Mouse (Mus musculus): ENCODE measurements around the gene Rfng. TPM values are rescaled to one million over a fixed set of nuclear protein-coding genes. Genes with fewer than 3 reads are reported as not detected.
"Not testable (repeated sequence)": the region's sequence is repeated elsewhere in the genome, so short reads cannot be mapped to it uniquely, and the experiment has no call there.

The Rfng gene
- total and polyA plus RNA-seq, 3 experiments = 3.8 to 17.6 (median 10.0) TPM

DNA sequence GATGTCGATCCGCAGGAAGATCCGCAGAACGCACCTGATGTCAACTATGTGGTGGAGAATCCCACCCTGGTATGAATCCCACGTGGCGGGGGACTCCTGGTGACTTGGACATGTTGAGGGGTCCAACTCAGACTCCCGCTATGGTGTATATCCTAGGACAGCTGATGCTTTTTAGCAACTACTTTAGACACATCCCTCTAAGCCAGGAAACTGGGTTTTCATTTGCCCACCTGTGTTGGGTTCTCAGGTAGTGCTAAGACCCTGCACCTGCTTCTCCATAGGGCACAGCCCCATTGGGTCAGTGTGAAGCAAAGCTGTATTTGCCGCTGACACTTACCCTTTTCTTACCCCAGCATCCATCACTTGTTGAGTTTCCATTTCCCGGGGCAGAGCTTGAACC, 1.1 kb upstream of the Rfng start:
- DNase-seq (ENCODE audit: extremely low read depth) = no peak
- dilution Hi-C loops (cut with MboI; ENCODE audit: extremely low pct_ligation_motif_present, extremely low pct_unique_long_range_greater_than_20kb, low sequenced_read_pairs) = no loop called here
- Histone ChIP-seq H3K4me2 (ENCODE audit: insufficient read depth, low read depth, poor library complexity, severe bottlenecking) (peak overlapping the region; percentile 52), H3K4me3 (replicated peaks in 1 of 3; ENCODE audit: low read depth in 2 of 3, low read length in 2 of 3, poor library complexity in 1 of 3) (peak overlapping the region; percentile 79 to 91 (median 84)), H3K4me1 (ENCODE audit: control insufficient read depth in 1 of 2, insufficient read depth in 2 of 2) (peaks cover 10 to 30% of the 10 kb centered on the region in 2 experiments), H3K9ac (ENCODE audit: insufficient read depth, low read depth) (peak overlapping the region; percentile 77), H3K36me3 (replicated peaks in 1 of 2; ENCODE audit: control insufficient read depth in 1 of 2, insufficient read depth in 1 of 2, low read length in 1 of 2) (peaks cover 54 to 72% of the 10 kb centered on the region in 2 experiments), H3K79me2 (replicated peaks; ENCODE audit: control insufficient read depth, extremely low read depth, insufficient read depth, poor library complexity, severe bottlenecking) (peaks cover 13% of the 10 kb centered on the region), H3K9me3 (replicated peaks; ENCODE audit: low read length) (no peaks in the 10 kb centered on the region), H3K27me3 (replicated peaks) (no peaks in the 10 kb centered on the region), H3K27ac (ENCODE audit: insufficient read depth, low read depth) (peak overlapping the region; percentile 2; the same call in 1 of the 2 replicates)
- TF ChIP-seq MYC (IDR thresholded peaks at IDR 0.05; ENCODE audit: low read depth, low read length) = 0 out of 2 replicates have a peak, but pooled peaks have one; percentile 46
- 0 out of 2 replicates have a peak, but pooled peaks have one; percentile 23 for TF ChIP-seq SIN3A (IDR thresholded peaks at IDR 0.05; ENCODE audit: low read length)
- peak; percentile 42; the same call in 1 of the 2 replicates for TF ChIP-seq MAX (IDR thresholded peaks at IDR 0.05; ENCODE audit: low read length)
- TF ChIP-seq NELFE (IDR thresholded peaks at IDR 0.05; ENCODE audit: low read depth, low read length) = no peak
- in situ Hi-C loops (cut with MboI; ENCODE audit: low pct_ligation_motif_present, low pct_unique_long_range_greater_than_20kb, low sequenced_read_pairs) = no loop called here

DNA sequence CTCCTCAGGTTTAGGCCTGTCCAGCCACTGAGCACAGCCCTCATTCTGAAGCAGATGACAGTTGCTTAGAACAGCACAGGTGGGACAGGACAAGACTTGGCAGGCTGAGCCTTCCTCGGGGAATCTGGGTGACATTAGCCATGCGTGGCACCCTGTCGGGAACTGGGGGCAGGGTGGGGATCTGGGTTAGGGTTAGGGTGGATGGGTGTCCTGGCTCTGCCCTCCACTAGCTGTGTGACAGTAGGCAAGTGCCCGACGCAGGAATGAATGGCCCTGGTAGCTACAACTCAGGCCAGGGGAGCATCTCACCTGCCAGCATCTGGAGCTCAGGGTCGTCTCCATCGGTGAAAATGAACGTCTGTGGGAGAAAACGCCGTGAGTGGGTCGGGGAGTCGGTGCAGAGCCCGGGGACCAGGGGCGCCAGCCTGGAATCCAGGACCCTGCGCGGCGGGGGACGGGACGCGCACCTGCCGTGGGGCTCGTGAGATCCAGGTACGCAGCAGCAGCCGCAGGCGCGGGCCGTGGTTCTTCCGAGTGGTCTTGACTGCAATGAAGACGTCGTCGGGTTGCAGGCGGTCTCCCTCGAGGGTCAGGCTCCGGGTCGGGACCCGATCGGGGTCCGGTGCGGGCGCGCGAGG, 462 bp downstream of the Rfng start:
- H3K36me3 ChIP-seq (replicated peaks in 1 of 2; ENCODE audit: control insufficient read depth in 1 of 2, insufficient read depth in 1 of 2, low read length in 1 of 2) = peaks cover 40 to 65% of the 10 kb centered on the region in 2 experiments
- H3K4me3 ChIP-seq (replicated peaks in 1 of 3; ENCODE audit: low read depth in 2 of 3, low read length in 2 of 3, poor library complexity in 1 of 3) = peak overlapping the region; percentile 71 to 91 (median 79)
- peak overlapping the region; percentile 77 for H3K9ac ChIP-seq (ENCODE audit: insufficient read depth, low read depth)
- no peaks in the 10 kb centered on the region for H3K9me3 ChIP-seq (replicated peaks; ENCODE audit: low read length)
- peaks cover 13% of the 10 kb centered on the region for H3K79me2 ChIP-seq (replicated peaks; ENCODE audit: control insufficient read depth, extremely low read depth, insufficient read depth, poor library complexity, severe bottlenecking)
- TF ChIP-seq IRF4 (IDR thresholded peaks at IDR 0.05; ENCODE audit: low read depth, low read length) (no peak), ZMIZ1 (IDR thresholded peaks at IDR 0.05; ENCODE audit: low read depth, low read length) (no peak), TCF12 (IDR thresholded peaks at IDR 0.05; ENCODE audit: low read depth, low read length) (no peak), SIN3A (IDR thresholded peaks at IDR 0.05; ENCODE audit: low read length) (no peak), USF2 (conservative IDR thresholded peaks at IDR 0.05; ENCODE audit: low read depth, low read length) (no peak), JUND (conservative IDR thresholded peaks at IDR 0.05; ENCODE audit: low read depth, low read length) (no peak), ETS1 (conservative IDR thresholded peaks at IDR 0.05; ENCODE audit: low read depth, low read length) (no peak), MAZ (IDR thresholded peaks at IDR 0.05; ENCODE audit: low read depth, low read length) (no peak), KAT2A (IDR thresholded peaks at IDR 0.05; ENCODE audit: insufficient replicate concordance, low read length) (no peak), MXI1 (IDR thresholded peaks at IDR 0.05; ENCODE audit: low read depth, low read length) (no peak; the same call in 1 of the 2 replicates), BHLHE40 (IDR thresholded peaks at IDR 0.05; ENCODE audit: low read depth, low read length) (no peak)
- dilution Hi-C loops (cut with MboI; ENCODE audit: extremely low pct_ligation_motif_present, extremely low pct_unique_long_range_greater_than_20kb, low sequenced_read_pairs) = no loop called here
- H3K4me2 ChIP-seq (ENCODE audit: insufficient read depth, low read depth, poor library complexity, severe bottlenecking) = peak overlapping the region; percentile 60
- H3K27me3 ChIP-seq (replicated peaks) = no peaks in the 10 kb centered on the region
- no peak overlapping the region for H3K27ac ChIP-seq (ENCODE audit: insufficient read depth, low read depth)
- no peak for DNase-seq (ENCODE audit: extremely low read depth)
- H3K4me1 ChIP-seq (ENCODE audit: control insufficient read depth in 1 of 2, insufficient read depth in 2 of 2) = peaks cover 10 to 30% of the 10 kb centered on the region in 2 experiments
- in situ Hi-C loops (cut with MboI; ENCODE audit: low pct_ligation_motif_present, low pct_unique_long_range_greater_than_20kb, low sequenced_read_pairs) = no loop called here

DNA sequence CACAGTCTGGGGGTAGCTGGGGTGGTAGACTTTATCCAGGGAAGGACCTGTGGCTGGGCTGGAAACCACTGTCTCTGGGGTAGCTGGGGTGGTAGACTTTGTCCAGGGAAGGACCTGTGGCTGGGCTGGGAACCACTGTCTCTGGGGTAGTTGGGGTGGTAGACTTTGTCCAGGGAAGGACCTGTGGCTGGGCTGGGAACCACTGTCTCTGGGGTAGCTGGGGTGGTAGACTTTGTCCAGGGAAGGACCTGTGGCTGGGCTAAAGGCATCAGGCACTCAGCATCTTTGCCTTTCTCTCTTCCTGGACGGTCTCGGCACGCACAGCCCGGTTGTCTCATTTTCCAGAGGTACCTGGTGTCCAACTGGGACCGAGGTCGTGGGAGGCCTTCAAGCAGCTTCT, 2.6 kb downstream of the Rfng start:
- dilution Hi-C loops (cut with MboI; ENCODE audit: extremely low pct_ligation_motif_present, extremely low pct_unique_long_range_greater_than_20kb, low sequenced_read_pairs); in situ Hi-C loops (cut with MboI; ENCODE audit: low pct_ligation_motif_present, low pct_unique_long_range_greater_than_20kb, low sequenced_read_pairs); H3K4me3 ChIP-seq (replicated peaks in 1 of 3; ENCODE audit: low read depth in 2 of 3, low read length in 2 of 3, poor library complexity in 1 of 3); H3K9me3 ChIP-seq (replicated peaks; ENCODE audit: low read length); H3K4me2 ChIP-seq (ENCODE audit: insufficient read depth, low read depth, poor library complexity, severe bottlenecking); DNase-seq (ENCODE audit: extremely low read depth); H3K27me3 ChIP-seq (replicated peaks); H3K27ac ChIP-seq (ENCODE audit: insufficient read depth, low read depth); H3K9ac ChIP-seq (ENCODE audit: insufficient read depth, low read depth): not testable (repeated sequence)
- Histone ChIP-seq H3K79me2 (replicated peaks; ENCODE audit: control insufficient read depth, extremely low read depth, insufficient read depth, poor library complexity, severe bottlenecking) (peaks cover 13% of the 10 kb centered on the region), H3K36me3 (replicated peaks in 1 of 2; ENCODE audit: control insufficient read depth in 1 of 2, insufficient read depth in 1 of 2, low read length in 1 of 2) (peaks cover 19 to 43% of the 10 kb centered on the region in 2 experiments), H3K4me1 (ENCODE audit: control insufficient read depth in 1 of 2, insufficient read depth in 2 of 2) (peaks cover 10 to 27% of the 10 kb centered on the region in 2 experiments)

Measured in CH12.LX (cell line).